Mouse (Mus musculus): ENCODE measurements around the gene Ift88.

- TF ChIP-seq POLR2A (IDR thresholded peaks at IDR 0.05; ENCODE audit: borderline replicate concordance, extremely low read depth, low read depth, low read length) (no peak), CTCF (IDR thresholded peaks at IDR 0.05; ENCODE audit: insufficient read depth, low read length) (no peak)
Observed at GRCm38 (mm10) chr14:57534346-57534745, 110.5 kb downstream of the Ift88 start.
